Mouse (Mus musculus) spleen, postnatal 36 days (tissue): Measurements from ENCODE around the gene Clmn.

Source experiments
- DNase-seq, 2 experiments: peaks; one replicate each; pipeline ENCODE4 v3.0.0; 2022; ENCODE audit warnings: low spot score in 2 of 2, mixed read lengths in 1 of 2

The Clmn gene

GRCm38 (mm10) chr12:104879577-104879989 lies 14.7 kb upstream of the Clmn start:
- DNase-seq: no peak

GRCm38 (mm10) chr12:104876053-104876452 lies 11.2 kb upstream of the Clmn start:
- no peak for DNase-seq

DNA sequence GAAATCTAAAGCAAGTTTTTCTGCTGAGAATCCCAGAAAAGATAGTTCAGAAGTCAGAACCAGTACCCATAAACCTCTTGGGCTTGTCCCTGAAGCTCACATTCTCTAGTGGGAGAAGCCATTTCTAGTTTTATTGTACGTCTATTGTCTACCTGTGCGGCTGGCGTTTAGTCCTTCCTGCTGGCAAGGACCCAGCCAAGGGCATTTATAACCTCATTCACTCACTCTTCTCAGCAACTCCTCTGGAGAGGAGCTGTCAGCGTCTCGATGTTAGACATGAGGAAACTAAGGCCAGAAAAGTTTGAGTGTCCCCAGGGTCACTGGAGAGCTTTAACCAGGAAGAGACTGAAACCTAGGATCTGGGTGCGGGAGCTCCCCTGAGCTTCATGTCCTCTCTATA lies 7.1 kb upstream of the Clmn start:
- no peak for DNase-seq

- no peak for DNase-seq
These were observed 4.9 kb upstream of the Clmn start for GRCm38 (mm10) chr12:104869737-104870136.

DNA sequence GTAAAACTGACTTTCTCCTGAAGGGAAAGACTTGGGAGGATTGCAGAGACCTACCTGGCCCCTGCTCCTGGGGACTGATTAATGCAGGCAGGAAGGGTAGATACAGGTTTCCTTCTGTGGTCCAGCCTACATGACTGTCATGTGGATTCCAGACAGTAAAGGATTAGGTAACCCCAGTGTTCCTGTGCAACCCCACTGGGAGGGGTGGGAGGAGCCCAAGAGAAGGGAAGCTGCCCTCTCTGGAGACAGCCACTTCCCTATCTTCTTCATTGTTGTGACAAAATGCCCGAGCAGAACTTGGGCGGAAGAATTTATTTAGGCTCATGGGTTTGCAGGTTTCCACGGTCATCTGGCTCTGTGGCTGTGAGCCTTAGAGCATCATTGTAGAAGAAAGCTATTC lies 3.6 kb upstream of the Clmn start:
- no peak for DNase-seq

- DNase-seq: no peak
These were observed 3.0 kb upstream of the Clmn start for GRCm38 (mm10) chr12:104867851-104868250.

- DNase-seq: no peak
These were observed 275 bp upstream of the Clmn start for GRCm38 (mm10) chr12:104865166-104865535.

DNA sequence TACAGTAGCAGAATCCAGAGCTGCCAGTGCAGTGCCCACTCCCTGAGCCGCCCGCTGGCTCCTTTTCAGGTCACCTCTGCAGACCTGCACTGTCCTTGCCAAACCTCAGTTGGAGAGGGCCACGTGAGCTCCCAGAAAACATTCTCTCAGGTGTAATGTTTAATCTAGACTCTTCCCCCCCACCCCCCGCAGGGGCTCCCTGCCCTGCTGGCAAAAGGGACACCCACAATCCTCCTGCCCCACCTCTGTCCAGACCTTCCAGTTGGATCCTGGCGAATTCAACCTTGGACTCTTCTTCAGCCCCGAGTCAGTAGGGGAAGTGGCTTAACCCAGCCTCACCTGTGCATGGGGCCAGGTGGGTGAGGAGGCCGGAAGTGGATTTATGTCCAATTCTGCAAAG lies 1.2 kb downstream of the Clmn start:
- DNase-seq: no peak

GRCm38 (mm10) chr12:104859140-104859539 lies 5.7 kb downstream of the Clmn start:
- no peak for DNase-seq

DNA sequence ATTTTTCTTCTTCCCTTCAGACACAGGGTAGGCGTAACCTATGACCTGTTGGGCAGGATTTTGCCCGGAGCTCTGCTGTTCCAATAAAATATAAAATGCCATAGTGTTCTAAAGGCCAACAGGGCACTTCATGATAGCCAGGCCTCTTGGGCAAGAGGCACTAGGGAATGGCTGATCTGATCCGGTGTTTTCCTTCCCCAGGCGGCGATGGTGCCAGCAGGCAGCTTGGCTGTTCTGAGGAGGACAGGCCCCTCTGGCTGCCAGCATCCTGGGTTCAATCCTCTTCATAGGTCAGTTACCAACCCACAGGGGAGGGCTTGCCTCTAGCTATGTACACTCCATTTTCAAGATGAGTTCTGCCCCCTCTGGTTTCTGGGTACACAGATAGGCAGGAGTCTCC lies 6.1 kb downstream of the Clmn start:
- no peak for DNase-seq

DNA sequence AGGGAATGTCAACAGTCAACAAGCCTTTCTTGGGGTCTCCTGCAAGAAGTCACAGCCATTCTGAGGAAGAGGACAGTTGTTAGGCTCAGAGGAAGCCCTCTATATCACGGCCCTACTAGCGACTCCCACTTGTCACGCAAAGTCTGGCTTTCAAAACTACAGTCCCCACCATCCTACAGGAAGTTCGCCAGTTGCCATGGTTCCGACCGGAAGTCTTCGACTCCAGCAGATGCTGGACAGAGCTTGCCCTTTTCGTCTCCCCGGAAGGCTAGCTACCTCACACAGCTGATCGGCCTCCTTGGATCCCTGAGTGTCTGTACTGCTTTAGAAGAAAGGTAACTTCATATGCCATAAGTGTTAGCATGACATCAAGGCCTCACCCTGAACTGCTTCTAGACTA lies 7.3 kb downstream of the Clmn start:
- DNase-seq: no peak

GRCm38 (mm10) chr12:104856540-104856939 lies 8.3 kb downstream of the Clmn start:
- no peak for DNase-seq

- DNase-seq: no peak
These were observed 9.3 kb downstream of the Clmn start for GRCm38 (mm10) chr12:104855548-104855947.

DNA sequence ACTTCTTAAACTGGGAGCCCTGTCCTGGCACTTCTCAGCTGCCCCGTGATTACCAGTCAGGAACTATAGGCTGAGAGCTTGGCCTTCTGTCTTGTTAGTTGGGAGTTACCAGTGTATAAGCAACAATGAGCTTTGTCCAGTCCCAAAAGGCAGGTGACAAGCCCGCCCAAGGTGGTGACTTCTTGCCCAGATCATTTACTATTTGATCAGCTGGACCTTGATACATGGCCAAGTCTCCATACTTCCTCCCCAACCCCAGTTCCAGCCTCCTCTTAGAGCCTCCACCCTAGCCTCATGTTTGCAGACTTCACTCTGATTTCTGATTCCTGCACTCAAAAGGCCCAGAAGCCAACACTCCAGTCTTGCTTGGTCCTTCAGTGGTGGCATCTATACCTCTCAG lies 10.1 kb downstream of the Clmn start:
- no peak for DNase-seq

DNA sequence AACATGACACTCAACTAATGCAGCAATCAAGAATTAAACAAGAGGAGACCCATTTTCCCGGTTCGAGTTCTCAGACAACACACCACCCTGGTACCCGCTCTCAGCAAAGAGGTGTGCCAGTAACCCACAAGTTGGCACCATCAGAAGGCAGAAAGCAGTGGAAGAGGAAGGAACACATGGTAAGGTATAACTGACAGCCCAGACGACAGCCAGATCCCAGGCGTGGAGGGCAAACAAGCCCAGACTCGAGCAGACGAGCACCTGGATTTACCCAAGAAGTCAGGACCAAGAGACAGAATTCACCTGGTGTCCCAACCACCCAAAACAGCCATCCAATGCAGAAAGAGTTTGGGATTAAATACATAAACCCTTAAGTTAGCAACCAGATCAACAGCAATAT lies 11.5 kb downstream of the Clmn start:
- no peak for DNase-seq

DNA sequence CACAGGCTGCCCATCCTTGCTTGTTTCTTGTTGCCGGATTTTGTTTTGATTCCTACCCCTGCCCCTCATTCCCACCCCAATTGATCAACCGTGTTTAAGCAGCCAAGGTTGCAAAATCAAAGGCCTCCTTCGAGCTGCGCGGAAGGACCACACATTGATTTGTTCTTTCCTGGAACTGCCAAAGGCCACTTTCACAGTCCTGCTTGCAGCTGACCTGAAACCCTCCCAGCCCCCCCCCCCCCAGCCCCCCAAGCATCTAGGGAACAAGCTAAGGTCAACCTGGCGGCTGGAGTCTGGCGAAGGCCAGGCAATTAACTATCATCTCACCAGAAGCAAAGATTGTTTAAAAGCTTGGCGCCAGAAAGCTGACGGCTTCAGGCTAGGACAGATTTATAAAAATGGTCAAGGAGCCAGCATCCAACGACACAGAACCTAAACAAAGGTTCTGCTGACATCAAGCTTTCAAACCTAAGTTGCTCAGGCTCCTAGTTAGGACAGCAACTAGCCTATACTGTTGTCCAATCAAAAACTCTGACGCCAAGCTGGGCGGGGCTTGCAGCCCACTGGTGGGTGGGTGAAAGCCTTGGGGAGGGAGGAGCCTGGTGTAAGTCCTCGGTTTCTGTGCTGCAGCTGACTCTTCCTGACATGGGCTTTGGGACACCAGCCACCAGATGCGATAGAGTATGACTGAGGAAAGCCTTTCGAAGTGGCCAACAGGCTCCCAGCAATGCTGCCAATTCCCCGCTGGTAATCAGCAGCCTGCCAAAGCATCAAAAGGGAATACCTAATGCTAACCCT lies 13.0 kb downstream of the Clmn start:
- DNase-seq: no peak

- no peak for DNase-seq
These were observed 14.8 kb downstream of the Clmn start for GRCm38 (mm10) chr12:104850119-104850518.

DNA sequence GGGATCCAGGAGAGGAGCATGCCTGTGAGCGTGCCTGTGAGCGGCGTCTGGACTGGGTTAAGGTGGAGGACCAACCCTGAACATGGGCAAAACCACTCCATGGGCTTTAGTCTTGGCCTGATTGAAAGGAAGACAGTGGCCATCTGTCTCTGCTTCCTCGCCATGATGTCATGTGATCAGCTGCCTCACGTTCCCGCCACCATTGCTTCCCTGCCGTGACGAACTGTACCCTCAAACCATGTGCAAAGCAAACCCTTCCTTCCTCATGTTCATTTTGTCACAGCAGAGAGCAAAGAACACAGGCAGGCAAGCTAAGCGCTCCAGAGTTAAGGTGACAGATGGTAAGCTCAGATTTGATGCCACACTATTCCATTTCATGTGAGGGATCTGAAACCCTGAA lies 16.2 kb downstream of the Clmn start:
- DNase-seq: no peak

GRCm38 (mm10) chr12:104847227-104847626 lies 17.6 kb downstream of the Clmn start:
- DNase-seq: no peak

DNA sequence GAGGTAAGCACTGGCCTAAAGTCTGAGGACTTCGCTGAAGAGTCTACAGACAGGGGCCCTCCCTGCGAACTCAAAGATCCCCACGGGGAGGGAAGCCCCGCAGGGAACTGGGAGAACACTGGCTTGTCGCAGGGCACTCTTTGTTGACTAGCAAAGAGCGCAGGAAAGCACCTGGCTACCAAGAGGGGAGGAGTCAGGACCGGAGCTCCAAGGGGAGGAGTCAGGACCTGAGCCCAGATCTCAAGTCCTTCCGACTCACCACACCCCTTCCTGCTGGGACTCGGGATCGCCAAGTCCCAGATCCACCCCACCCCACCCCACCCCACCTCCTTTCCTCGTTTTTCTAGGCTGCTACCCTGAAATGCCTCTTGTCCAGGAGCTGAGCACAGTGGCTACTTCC lies 19.2 kb downstream of the Clmn start:
- DNase-seq: no peak

DNA sequence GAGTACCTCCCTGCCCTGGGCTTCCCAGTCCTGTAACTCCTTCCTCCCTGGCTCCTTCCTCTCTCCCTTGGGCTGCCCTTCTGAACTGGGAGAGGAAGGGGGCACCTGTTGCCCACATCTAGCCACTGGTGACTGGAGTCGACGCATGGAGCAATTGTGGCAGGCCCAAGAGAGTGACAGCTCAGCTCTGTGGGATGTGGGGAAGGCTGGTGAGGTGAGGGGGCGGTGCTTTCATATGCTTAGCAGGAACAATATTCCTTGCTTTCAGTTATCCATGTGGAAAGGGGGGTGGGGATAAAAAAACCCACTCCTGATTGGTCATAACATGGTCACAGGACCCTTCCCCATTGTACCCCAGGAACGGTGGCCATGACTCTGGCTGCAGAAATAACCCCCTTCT lies 19.9 kb downstream of the Clmn start:
- DNase-seq: no peak

DNA sequence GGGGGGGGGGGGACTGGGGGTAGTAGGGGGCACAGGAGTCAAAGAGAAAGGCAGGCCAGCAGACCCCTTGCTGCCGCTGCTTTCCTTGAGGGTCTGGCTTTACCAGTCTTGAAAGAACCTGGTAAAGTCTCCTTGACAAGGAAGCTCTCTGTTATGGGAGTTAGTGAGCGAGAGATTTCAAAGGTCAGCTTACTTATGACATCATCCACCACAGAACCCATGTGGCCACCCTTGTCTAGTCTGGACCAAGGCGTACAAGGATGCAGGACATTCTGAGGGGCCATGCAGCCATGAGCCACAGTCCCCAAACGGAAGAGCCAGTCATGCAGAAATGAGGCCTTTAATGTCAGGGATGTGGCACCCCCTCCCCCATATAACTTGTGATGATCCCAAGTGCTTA lies 20.6 kb downstream of the Clmn start:
- no peak for DNase-seq

- DNase-seq: no peak
These were observed 23.6 kb downstream of the Clmn start for GRCm38 (mm10) chr12:104841256-104841655.

GRCm38 (mm10) chr12:104838987-104839386 lies 25.9 kb downstream of the Clmn start:
- no peak for DNase-seq
